Mouse (Mus musculus) embryo, embryonic 9.5 days (tissue): ENCODE data around the gene Pip5k1a.
A peak's percentile ranks its signal among the peaks of the same experiment; 100 is the strongest.
"Not testable (repeated sequence)": the region's sequence is repeated elsewhere in the genome, so short reads cannot be mapped to it uniquely, and the experiment has no call there.

Source experiments
- DNase-seq: peaks from one replicate; pipeline ENCODE4 v3.0.0-alpha.2; 2017; ENCODE audit errors: extremely low spot score

Pip5k1a gene

GRCm38 (mm10) chr3:95112760-95113159, 6.0 kb upstream of the Pip5k1a start:
- no peak for DNase-seq

- DNase-seq, result peak; percentile 92
Observed at GRCm38 (mm10) chr3:95110911-95111726, 4.4 kb upstream of the Pip5k1a start, which contains the start of gene Vps72. Gene Vps72 (plus strand): TSS chr3:95111022.

DNA sequence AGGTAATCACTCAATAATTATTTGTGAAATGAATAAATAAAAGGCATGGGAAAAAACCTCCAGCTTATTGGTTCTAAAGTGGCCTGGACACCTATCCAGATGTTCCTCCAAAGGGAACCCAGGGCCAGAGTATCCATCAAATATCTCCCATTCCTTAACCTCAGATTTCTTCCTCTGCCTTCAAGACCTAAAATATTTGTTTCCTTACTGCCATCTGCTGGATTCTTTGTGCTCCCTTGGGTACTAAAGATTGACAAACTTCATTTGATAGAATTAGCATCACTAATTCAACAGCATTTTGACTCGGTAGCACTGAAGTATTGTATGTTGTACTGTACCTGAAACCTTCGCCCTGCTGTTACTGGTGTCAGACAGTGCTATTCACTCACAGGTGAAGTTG, 1.2 kb upstream of the Pip5k1a start:
- no peak for DNase-seq

DNA sequence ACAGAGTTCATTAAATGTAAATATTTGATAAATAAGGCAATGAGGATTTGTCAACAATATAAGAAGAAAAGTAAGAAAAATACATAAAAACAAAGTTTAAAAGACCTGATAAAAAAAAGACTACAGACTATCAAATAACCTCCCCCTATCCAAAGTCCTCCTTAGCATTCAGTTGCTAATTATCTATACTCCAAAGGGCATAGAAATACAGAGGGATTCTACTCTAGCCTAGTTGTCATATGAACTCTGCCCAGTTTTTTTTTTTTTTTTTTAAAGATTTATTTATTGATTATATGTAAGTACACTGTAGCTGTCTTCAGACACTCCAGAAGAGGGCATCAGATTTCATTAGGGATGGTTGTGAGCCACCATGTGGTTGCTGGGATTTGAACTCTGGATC, 578 bp upstream of the Pip5k1a start:
- DNase-seq, result not testable (repeated sequence)

GRCm38 (mm10) chr3:95105586-95106337, 968 bp downstream of the Pip5k1a start:
- no peak for DNase-seq

GRCm38 (mm10) chr3:95105121-95105520, 1.6 kb downstream of the Pip5k1a start:
- no peak for DNase-seq

DNA sequence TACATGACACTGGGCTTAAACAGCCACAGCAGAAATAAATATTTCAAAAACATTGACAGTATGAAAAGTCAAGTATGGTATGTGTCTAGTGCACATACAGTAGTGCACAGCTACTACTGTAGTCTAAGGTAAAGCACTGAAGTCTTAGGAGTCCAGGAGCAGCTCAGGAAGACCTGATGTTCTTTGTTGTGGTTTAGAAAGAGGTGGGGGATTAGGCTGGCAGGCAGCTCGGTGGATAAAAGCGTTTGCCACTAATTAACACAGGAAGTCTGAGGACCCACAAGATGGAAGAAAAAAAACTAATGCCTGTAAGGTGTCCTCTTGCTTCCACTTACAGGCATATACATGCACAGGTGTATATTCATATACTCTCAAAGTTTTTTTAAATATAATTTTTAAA, 5.9 kb downstream of the Pip5k1a start:
- no peak for DNase-seq

DNA sequence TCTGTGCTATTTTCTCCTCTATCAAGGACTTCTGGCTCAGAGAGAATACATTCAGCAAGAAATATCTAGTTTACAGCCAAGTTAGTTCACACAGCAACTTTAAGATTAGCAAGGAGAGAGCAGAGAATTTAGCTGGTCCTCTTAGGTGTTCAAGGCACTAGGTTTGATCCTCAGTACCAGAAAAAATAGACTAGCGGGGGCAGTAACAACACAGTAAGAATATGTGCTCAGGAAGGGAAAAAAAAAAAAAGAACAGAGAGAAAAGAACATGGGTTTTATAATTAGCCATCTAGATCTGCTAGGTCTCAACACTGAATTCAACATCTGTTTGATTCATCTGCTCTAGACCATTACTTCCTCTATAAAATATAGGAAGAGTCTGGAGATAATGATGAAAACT, 18.7 kb downstream of the Pip5k1a start:
- DNase-seq, result no peak

DNA sequence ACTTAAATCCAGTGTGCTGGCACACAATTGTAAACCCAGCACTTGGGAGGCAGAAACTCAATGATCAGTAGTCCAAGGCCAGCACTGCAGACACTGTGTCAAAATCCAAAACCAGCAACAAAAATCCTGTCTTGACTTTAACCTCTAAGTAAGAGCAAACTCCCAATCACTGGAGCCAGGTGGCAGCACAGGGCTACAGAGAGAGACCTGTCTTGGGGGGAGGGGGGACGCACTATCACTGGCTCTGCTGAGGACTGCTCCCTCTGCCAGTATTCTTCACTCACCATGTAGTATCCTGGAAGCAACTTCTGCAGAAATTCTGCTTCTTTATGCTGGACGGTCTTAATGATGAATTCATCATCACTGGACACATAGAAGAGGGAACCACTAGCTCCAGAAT, 35.1 kb downstream of the Pip5k1a start:
- DNase-seq, result no peak

DNA sequence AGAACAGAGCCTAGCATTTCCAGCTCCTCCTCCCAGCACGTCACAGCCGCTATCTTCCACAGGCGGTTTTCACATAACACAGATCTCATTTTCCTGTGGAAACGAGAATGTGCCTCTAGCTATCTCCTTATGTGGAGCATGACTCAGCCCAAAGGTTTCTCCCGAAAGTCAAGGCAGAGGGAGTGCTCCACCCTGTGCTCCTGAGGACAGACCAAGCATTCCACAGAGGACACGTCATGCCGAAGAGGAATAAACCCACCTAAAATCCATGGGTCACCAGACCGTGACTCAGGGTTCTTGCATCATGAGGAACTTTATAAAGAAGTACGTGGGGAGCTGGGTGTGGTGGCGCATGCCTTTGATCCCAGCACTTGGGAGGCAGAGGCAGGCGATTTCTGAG, 40.2 kb downstream of the Pip5k1a start:
- DNase-seq, result no peak

DNA sequence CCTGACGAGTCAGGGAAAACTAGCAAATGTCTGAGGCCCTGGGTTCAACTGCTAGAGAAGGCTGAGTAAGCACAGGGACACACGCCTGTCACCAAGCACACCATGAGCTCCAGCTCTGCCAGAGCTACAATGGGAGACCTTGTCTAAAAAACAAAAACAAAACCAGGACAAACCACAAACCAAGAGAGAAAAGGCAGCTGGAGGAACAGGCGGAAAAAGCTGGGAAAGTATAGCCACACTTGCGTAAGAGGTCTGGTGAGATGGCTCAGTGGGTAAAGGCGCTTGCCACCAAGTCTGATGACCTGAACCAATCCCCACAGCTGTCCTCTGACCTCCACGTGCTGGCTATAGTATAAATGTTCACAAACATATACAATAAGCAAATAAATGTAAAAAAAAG, 40.6 kb downstream of the Pip5k1a start:
- DNase-seq, result no peak

- no peak for DNase-seq
Observed at GRCm38 (mm10) chr3:95065553-95065952, 41.2 kb downstream of the Pip5k1a start.

DNA sequence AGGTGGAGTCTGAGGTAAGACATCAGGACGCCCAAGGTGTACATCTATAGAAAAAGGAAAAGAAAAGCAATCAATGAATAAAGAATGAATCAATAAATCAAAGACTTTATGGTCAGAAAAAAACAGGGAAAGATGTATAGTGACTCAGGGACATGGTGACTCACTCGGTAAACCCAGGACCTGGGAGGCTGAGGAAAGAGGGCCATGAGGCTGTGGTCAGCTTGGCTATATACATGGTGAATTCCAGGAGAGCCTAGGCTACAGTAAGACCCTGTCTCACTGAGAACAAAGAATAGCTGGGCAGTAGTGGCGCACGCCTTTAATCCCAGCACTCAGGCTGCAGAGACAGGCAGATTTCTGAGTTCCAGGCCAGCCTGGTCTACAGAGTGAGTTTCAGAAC, 43.0 kb downstream of the Pip5k1a start:
- DNase-seq, result no peak

DNA sequence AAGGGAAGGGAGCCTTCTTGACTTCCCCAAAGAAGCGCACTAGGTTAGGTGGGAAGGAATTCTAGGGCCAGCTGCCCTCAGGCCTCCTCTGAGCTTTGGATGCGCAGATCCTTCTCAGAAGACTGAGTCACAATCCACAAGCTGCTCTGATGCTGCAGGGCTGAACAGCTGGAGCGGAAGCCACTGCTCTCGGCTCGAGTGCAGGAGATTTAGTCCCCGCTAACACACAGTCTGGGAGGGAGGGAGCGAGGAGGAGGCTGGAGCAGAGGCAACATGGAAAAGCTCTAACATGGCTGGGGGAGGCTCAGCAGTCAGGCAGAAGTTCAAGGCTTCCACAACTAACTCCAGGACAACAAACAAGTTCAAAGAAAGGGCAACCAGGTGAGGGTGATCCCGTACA, 48.7 kb downstream of the Pip5k1a start:
- DNase-seq, result no peak

GRCm38 (mm10) chr3:95056275-95056674, 50.5 kb downstream of the Pip5k1a start:
- DNase-seq, result no peak

GRCm38 (mm10) chr3:95054481-95055260, 52.1 kb downstream of the Pip5k1a start:
- no peak for DNase-seq

DNA sequence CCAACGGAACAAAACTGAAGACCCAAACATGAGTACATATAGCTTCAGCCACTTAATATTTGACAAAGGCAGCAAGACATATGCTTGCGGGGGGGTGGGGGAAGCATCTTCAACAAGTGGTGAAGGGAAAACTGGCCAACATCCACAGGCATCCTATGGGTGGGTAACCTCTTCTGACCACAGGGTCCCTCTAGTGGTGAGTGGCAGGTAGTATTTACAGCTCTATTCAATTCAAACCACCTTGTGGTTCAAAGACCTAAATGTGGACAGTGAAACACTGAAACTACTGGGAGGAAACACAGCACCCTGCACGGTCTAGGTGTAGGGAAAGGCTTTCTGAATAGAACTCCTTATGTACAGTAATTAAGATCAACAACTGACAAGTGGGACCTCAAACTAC, 53.0 kb downstream of the Pip5k1a start:
- peak; percentile 56 for DNase-seq

GRCm38 (mm10) chr3:95052959-95053358, 53.8 kb downstream of the Pip5k1a start:
- peak; percentile 40 for DNase-seq

DNA sequence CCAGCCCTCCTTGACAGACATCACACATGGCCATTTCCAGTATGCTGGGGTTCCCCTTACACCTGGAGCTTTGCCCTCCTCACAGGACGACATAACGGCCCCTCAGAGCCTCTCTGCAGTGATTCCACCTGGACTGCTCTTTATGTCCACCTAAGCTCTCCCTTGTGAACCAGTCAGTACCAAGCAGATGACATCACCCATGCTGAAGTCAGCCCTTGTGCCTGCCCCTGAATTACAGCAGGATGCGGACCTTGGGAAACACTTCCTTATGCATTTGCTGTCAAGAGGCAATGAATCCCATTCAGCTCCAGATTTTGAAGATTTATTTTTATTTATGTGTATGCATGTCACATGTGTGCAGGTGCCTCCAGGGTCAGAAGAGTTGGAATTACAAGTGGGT, 58.8 kb downstream of the Pip5k1a start:
- no peak for DNase-seq

DNA sequence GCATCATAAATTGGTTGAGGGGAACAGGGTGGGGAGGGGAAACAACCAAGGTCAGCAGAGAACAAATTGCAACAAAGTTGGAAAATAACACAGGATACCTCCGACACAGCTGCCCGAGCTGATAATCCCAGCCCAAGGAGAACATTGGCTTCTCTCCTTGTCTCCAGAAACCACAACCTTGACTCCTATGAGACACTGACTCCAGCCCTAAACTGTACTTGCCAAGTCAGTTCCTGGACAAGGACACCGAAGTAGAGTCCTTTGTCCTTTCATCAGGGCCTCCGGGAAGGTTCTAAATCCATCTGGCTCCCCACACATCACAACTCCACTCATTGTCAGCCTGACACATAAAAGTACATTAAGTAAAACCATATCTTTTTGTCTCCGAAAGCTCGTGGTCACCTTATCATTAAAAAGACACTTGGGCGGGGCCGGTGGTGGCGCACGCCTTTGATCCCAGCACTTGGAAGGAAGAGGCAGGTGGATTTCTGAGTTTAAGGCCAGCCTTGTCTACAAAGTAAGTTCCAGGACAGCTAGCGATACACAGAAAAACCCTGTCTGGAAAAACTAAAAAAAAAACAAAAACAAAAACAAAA, 60.2 kb downstream of the Pip5k1a start:
- no peak for DNase-seq

DNA sequence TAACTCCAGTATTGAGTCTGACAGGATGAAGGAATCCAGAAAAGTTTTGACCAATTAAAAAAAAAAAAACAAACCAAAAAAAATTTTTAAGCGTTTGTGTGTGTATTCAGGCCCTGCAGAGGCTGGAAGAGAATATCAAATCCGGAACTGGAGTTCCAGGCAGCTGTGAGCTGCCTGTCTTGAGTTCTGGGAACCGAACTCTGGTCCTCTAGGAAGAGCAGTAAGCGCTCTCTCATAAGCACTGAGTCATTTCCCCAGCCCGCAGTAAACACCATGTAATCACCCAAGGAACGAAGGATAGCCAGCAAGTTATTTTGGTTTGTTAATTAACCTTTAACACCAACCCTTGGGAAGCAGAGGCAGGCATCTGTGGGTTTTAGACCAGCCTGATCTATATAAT, 63.5 kb downstream of the Pip5k1a start:
- no peak for DNase-seq

DNA sequence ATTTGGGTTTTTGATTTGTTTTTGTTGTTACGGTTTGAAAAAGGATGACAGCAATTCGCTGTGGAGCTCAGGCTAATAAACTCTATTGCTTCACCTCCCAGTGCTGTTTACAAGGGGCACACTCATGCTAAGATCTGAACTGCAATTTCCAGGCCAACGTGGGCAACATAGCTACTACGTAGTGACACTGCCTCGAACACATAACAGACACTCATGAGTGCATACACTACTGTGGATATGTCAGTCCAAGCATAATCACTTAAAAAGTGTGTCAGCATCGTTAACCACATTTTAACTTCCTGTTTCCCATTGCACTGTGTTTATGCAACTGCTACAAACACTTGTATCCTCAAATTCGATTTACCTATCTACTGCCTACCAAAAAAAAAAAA, 63.9 kb downstream of the Pip5k1a start:
- DNase-seq, result no peak
